Mouse (Mus musculus): ENCODE measurements at regions not wholly inside any gene's neighbourhood (a gene's known extent, or its start where the extent isn't known, plus 50 kb on each side); places are given as distances from the start of the nearest gene placed in this dataset.
"Not testable (repeated sequence)": the region's sequence is repeated elsewhere in the genome, so short reads cannot be mapped to it uniquely, and the experiment has no call there.

GRCm38 (mm10) chr7:64015136-64015535, 76.4 kb upstream of the Klf13 start:
- TF ChIP-seq TAL1, GATA1 (IDR thresholded peaks at IDR 0.05; ENCODE audit: low read length): not testable (repeated sequence)

All from erythroblast, embryonic 14.5 days (primary cell).